Mouse (Mus musculus) lung, adult 2 months (tissue): ENCODE results near the gene Ptprm. TPM values are rescaled to one million over a fixed set of nuclear protein-coding genes. Genes with fewer than 3 reads are reported as not detected.

Experiments used
- DNase-seq: peaks from one replicate; pipeline ENCODE4 v3.0.0; 2022
- H3K4me1 ChIP-seq: fragments of 200-500 bp; 2 replicates; pipeline ENCODE4 v1.6.1; 2011; ENCODE audit warnings: low read length; ENCODE audit not compliant: control insufficient read depth, insufficient read depth
- H3K4me3 ChIP-seq: fragments of 200-500 bp; replicated peaks from 2 replicates; pipeline ENCODE3; 2011; ENCODE audit warnings: low read depth, mild to moderate bottlenecking, control low read depth, low read length; ENCODE audit errors: extremely low read depth
- CTCF ChIP-seq: fragments of 200-500 bp; IDR thresholded peaks from 2 replicates; pipeline ENCODE4 v1.5.1; 2011; ENCODE audit warnings: mild to moderate bottlenecking, low read length, control low read depth; ENCODE audit not compliant: insufficient read depth
- POLR2A ChIP-seq: fragments of 200-500 bp; IDR thresholded peaks from 2 replicates; pipeline ENCODE4 v1.6.1; 2011; ENCODE audit warnings: low read depth, mild to moderate bottlenecking, control low read depth, low read length, borderline replicate concordance; ENCODE audit errors: extremely low read depth
- WGBS: fragments of 180-500 bp; shearing (Covaris S2); methylation state at CpG from one replicate; pipeline ENCODE4 v1.1.7; 2018; 5-methylcytosine and 5-hydroxymethylcytosine counted together
- polyA plus RNA-seq: library from polyadenylated mRNA; depleted of rRNA; stranded (reverse); fragments of >200 nt; gene quantifications from 2 replicates; pipeline ENCODE4 v1.2.3, GENCODE M21; 2012

The Ptprm gene
- polyA plus RNA-seq, 1 experiment: 69.9 TPM

- WGBS: 76% methylated on average over 4 of the region's 4 CpGs
- no peak for DNase-seq
- Histone ChIP-seq H3K4me3 (no peak overlapping the region), H3K4me1 (no peaks in the 10 kb centered on the region)
- TF ChIP-seq POLR2A (no peak), CTCF (no peak)
Observed at GRCm38 (mm10) chr17:66909901-66910300, 444.4 kb downstream of the Ptprm start.

- H3K4me3 ChIP-seq: no peak overlapping the region
- DNase-seq: no peak
- 90% methylated on average over 6 of the region's 6 CpGs for WGBS
- no peaks in the 10 kb centered on the region for H3K4me1 ChIP-seq
- TF ChIP-seq CTCF (no peak), POLR2A (no peak)
Observed at GRCm38 (mm10) chr17:66908921-66909320, 445.3 kb downstream of the Ptprm start.

- Histone ChIP-seq H3K4me1 (no peaks in the 10 kb centered on the region), H3K4me3 (no peak overlapping the region)
- no peak for TF ChIP-seq POLR2A
- no peak for TF ChIP-seq CTCF
- DNase-seq: no peak
- WGBS: 65% methylated on average over 1 of the region's 1 CpGs
Observed at GRCm38 (mm10) chr17:66894181-66894580, 460.1 kb downstream of the Ptprm start.

GRCm38 (mm10) chr17:66891916-66892315, 462.3 kb downstream of the Ptprm start:
- no peak overlapping the region for H3K4me3 ChIP-seq
- DNase-seq: no peak
- WGBS: 94% methylated on average over 6 of the region's 6 CpGs
- H3K4me1 ChIP-seq: no peaks in the 10 kb centered on the region
- TF ChIP-seq POLR2A: no peak
- no peak for TF ChIP-seq CTCF

- WGBS: 66% methylated on average over 13 of the region's 13 CpGs
Observed at GRCm38 (mm10) chr17:66891067-66891862, 463.0 kb downstream of the Ptprm start.

GRCm38 (mm10) chr17:66882304-66882703, 472.0 kb downstream of the Ptprm start:
- TF ChIP-seq CTCF: no peak
- TF ChIP-seq POLR2A: no peak
- H3K4me1 ChIP-seq: no peaks in the 10 kb centered on the region
- WGBS: 54% methylated on average over 2 of the region's 2 CpGs
- no peak for DNase-seq
- no peak overlapping the region for H3K4me3 ChIP-seq

More at GRCm38 (mm10) chr17:66891067-66891862, 463.0 kb downstream of the Ptprm start:
- DNase-seq: no peak
- H3K4me1 ChIP-seq: no peaks in the 10 kb centered on the region
- TF ChIP-seq POLR2A: no peak
- no peak for TF ChIP-seq CTCF
- no peak overlapping the region for H3K4me3 ChIP-seq

GRCm38 (mm10) chr17:66880969-66881701, 473.1 kb downstream of the Ptprm start:
- no peak for TF ChIP-seq POLR2A
- TF ChIP-seq CTCF: no peak
- Histone ChIP-seq H3K4me1 (no peaks in the 10 kb centered on the region), H3K4me3 (no peak overlapping the region)
- DNase-seq: no peak
- 89% methylated on average over 9 of the region's 9 CpGs for WGBS

- TF ChIP-seq POLR2A (no peak), CTCF (no peak)
- no peak overlapping the region for H3K4me3 ChIP-seq
- no peaks in the 10 kb centered on the region for H3K4me1 ChIP-seq
- 74% methylated on average over 2 of the region's 2 CpGs for WGBS
- DNase-seq: no peak
Observed at GRCm38 (mm10) chr17:66879151-66879550, 475.1 kb downstream of the Ptprm start.

- WGBS: 45% methylated on average over 6 of the region's 6 CpGs
- TF ChIP-seq CTCF (no peak), POLR2A (no peak)
Observed at GRCm38 (mm10) chr17:66877582-66877981, 476.7 kb downstream of the Ptprm start.

More at GRCm38 (mm10) chr17:66877582-66877981, 476.7 kb downstream of the Ptprm start:
- Histone ChIP-seq H3K4me3 (no peak overlapping the region), H3K4me1 (no peaks in the 10 kb centered on the region)
- DNase-seq: no peak
